Mouse (Mus musculus) heart, embryonic 10.5 days (tissue): Measurements from ENCODE around the gene Matk. TPM values are rescaled to one million over a fixed set of nuclear protein-coding genes. Genes with fewer than 3 reads are reported as not detected.

ENCODE experiments used
- DNase-seq: peaks from one replicate; pipeline ENCODE4 v3.0.0-alpha.2; 2017; ENCODE audit warnings: low spot score
- H3K27ac ChIP-seq: fragments of 300-500 bp; sonication (generic); 2 replicates; pipeline ENCODE4 v1.5.1; 2016; ENCODE audit warnings: mild to moderate bottlenecking
- H3K27me3 ChIP-seq: fragments of 300-500 bp; sonication (generic); 2 replicates; pipeline ENCODE4 v1.6.1; 2016; ENCODE audit warnings: mild to moderate bottlenecking; ENCODE audit not compliant: poor library complexity, insufficient read depth, severe bottlenecking
- H3K36me3 ChIP-seq: fragments of 300-500 bp; sonication (generic); 2 replicates; pipeline ENCODE4 v1.6.1; 2016; ENCODE audit warnings: mild to moderate bottlenecking, moderate library complexity
- H3K4me1 ChIP-seq: fragments of 300-500 bp; sonication (generic); 2 replicates; pipeline ENCODE4 v1.6.1; 2016; ENCODE audit warnings: mild to moderate bottlenecking
- H3K4me3 ChIP-seq: fragments of 300-500 bp; sonication (generic); 2 replicates; pipeline ENCODE4 v1.5.1; 2016; ENCODE audit warnings: mild to moderate bottlenecking, moderate library complexity
- H3K9me3 ChIP-seq: fragments of 300-500 bp; sonication (generic); 2 replicates; pipeline ENCODE4 v1.6.1; 2016; ENCODE audit warnings: mild to moderate bottlenecking, moderate library complexity
- WGBS: fragments of 180-500 bp; shearing (Covaris S2); methylation state at CpG from one replicate; pipeline ENCODE4 v1.1.7; 2016; 5-methylcytosine and 5-hydroxymethylcytosine counted together
- polyA plus RNA-seq: library from polyadenylated mRNA; unstranded; fragments of >200 nt; fragmentation: Nextera tagmentation; extraction: Ambion mirVana; gene quantifications from 2 replicates; pipeline ENCODE4 v1.2.1, GENCODE M21; 2016

Gene Matk
- polyA plus RNA-seq, 1 experiment from 2014 or later, result 2.2 TPM

DNA sequence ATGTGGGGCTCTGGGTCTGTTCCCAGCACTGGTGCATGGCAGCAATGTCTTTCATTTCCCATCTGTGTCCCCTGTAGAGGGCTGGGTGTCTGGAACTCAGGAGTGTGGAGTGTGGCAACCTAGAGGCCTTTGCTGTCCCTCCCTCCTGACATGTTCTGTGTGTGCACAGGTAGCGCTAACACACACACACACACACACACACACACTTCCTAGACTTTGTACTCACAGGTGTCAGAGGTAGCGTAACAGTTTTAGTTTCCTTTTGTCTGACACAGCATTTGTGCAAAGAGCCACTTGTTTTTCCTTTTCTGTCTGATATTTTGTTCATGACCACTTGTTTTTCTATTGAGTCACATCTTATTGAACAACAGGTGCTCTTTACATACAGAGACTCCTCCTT lies 4.9 kb upstream of the Matk start:
- peaks cover 35% of the 10 kb centered on the region for H3K4me1 ChIP-seq
- H3K27ac ChIP-seq, result no peak overlapping the region
- H3K4me3 ChIP-seq, result no peak overlapping the region
- no peak for DNase-seq
- H3K36me3 ChIP-seq, result no peaks in the 10 kb centered on the region
- no peaks in the 10 kb centered on the region for H3K9me3 ChIP-seq
- 98% methylated on average over 2 of the region's 2 CpGs for WGBS
- peaks cover 86% of the 10 kb centered on the region for H3K27me3 ChIP-seq

DNA sequence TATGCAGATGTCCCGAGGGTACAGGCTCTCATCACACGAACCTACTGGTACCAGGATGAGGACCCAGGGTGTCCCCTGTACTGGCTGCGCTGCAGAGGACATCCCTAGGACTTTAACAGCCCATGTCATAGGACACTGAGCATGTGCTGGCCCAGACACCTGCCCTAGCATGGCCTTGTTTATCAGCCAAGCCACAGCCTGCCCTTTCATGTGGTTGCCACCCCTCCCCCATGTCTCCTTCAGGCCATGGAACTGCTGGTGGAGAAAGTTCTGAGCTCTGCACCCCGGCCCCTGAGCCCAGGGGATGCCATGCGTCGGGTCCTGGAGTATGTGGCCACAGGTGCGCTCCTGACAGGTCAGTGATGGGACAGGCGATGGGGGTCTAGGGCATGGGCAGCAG lies 3.3 kb upstream of the Matk start:
- peaks cover 37% of the 10 kb centered on the region for H3K4me1 ChIP-seq
- no peaks in the 10 kb centered on the region for H3K9me3 ChIP-seq
- no peak for DNase-seq
- H3K4me3 ChIP-seq, result no peak overlapping the region
- H3K27me3 ChIP-seq, result peaks cover 86% of the 10 kb centered on the region
- no peaks in the 10 kb centered on the region for H3K36me3 ChIP-seq
- H3K27ac ChIP-seq, result no peak overlapping the region
- 82% methylated on average over 8 of the region's 8 CpGs for WGBS

DNA sequence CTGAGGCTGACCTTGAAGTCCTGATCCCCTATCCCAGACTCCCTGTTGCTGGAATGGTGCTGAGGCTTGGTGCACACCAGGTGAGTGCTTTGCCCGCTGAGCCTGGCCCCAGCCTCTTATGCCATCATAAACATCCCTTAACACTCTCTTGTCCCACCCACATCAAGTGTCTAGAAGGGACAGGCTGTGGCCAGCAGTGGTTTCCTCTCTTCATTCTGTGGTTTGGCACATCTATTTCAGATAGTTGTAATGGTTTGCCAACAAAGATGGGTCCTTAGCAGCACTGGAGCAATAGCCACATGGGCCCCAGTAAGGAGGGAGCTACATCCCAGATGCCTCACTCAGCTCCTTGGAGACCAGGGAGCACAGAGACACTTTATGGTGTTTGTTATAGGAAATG lies 2.2 kb downstream of the Matk start:
- Histone ChIP-seq H3K27ac (no peak overlapping the region), H3K4me3 (no peak overlapping the region), H3K27me3 (peaks cover 92% of the 10 kb centered on the region), H3K9me3 (no peaks in the 10 kb centered on the region), H3K4me1 (peaks cover 28% of the 10 kb centered on the region), H3K36me3 (no peaks in the 10 kb centered on the region)
- DNase-seq, result no peak
- WGBS, result 53% methylated on average over 1 of the region's 1 CpGs

DNA sequence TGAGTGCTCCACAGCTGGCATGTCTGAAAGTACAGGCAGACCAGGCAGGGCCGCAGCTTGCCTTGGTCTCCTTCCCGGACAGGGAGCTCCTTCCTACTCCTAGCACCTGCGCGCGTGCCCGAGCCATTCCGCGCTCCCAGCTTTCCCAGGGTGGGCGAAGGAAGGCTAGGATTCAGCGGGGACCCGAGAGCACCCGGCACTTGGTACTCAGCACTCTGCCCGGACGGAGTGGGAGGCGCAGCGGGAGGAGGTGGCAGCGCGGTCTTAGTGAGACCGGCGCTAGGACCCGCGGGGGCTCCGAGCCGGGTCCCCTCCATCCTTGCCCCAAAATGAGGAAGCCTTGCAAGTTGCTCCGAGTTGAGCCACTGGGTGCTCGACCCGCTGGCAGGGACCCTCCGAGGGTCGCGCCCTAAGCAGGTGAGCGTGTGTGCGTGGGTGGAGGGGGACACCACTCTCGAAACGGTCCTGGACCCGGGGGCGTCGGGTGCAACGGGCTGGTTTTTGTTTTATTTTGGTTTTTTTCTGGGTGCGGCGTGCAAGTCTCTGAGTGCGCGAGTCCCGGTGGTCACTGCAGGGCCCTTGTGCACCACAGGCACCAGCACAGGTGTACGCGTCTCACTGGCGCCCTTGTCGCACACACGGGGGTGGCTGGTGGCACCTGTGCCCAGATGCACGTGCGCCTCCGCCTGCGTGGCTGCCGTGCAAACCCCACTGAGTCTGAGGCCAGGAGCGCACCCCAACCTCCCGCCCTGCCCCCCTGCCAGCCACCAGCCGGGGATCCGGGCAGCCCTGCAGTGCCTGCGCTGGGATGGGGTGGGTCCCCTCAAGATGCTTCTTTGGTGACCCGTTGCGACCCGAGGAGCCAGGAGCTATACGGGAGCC lies 4.7 kb downstream of the Matk start:
- H3K36me3 ChIP-seq, result peaks cover 9% of the 10 kb centered on the region; the same call in 1 of the 2 replicates
- WGBS, result 4% methylated on average over 62 of the region's 62 CpGs
- no peaks in the 10 kb centered on the region; the same call in 1 of the 2 replicates for H3K9me3 ChIP-seq
- H3K27me3 ChIP-seq, result peaks cover 78% of the 10 kb centered on the region
- no peak overlapping the region for H3K27ac ChIP-seq
- no peak for DNase-seq
- H3K4me3 ChIP-seq, result peak overlapping the region; percentile 56
- peaks cover 26% of the 10 kb centered on the region for H3K4me1 ChIP-seq

DNA sequence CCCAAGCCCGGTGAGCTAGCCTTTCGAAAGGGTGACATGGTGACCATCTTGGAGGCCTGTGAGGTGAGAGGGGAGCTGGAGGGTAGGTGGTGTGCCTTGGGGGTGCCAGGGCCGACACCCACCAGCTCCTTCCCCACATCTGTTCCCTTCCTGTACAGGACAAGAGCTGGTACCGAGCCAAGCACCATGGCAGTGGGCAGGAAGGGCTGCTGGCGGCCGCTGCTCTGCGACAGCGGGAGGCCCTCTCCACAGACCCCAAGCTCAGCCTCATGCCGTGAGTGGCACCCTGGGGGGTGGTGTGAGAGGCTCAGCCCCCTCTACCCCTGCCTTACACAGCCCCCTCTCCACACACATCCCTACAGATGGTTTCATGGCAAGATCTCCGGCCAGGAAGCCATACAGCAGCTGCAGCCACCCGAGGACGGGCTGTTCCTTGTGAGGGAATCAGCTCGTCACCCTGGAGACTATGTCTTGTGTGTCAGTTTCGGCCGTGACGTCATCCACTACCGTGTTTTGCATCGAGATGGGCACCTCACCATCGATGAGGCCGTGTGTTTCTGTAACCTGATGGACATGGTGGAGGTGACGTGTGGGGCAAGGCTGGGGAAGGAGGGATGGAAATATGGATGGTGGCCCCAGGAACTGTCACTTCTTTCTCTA lies 6.6 kb downstream of the Matk start:
- H3K27me3 ChIP-seq, result peaks cover 58% of the 10 kb centered on the region
- no peak overlapping the region for H3K27ac ChIP-seq
- 47% methylated on average over 21 of the region's 21 CpGs for WGBS
- peaks cover 23% of the 10 kb centered on the region for H3K4me1 ChIP-seq
- no peak overlapping the region for H3K4me3 ChIP-seq
- no peaks in the 10 kb centered on the region; the same call in 1 of the 2 replicates for H3K9me3 ChIP-seq
- DNase-seq, result no peak
- peaks cover 28% of the 10 kb centered on the region for H3K36me3 ChIP-seq

DNA sequence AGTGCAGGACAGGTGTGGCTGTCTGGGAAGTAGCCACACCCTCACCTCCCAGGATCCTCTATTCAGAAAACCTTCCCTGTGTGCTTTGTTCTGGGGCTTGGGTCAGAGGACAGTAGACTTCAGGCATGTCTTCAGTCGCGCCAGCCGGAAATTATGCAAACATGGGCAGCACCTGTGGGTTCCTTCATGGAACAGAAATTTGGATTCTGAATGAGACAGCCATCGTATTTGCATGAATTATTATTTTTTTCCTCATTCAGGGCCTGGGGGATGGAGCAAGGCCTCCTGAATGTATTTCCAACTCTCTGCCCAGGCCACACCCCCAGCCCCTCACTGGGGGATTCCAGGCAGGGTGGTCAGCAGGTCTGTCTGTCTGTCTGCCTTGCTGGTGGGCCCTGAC lies 8.3 kb downstream of the Matk start:
- DNase-seq, result no peak
- WGBS, result 83% methylated on average over 4 of the region's 4 CpGs
- no peaks in the 10 kb centered on the region; the same call in 1 of the 2 replicates for H3K9me3 ChIP-seq
- no peak overlapping the region for H3K4me3 ChIP-seq
- no peak overlapping the region for H3K27ac ChIP-seq
- H3K36me3 ChIP-seq, result peaks cover 42% of the 10 kb centered on the region
- H3K4me1 ChIP-seq, result peaks cover 30% of the 10 kb centered on the region
- peaks cover 49% of the 10 kb centered on the region for H3K27me3 ChIP-seq

DNA sequence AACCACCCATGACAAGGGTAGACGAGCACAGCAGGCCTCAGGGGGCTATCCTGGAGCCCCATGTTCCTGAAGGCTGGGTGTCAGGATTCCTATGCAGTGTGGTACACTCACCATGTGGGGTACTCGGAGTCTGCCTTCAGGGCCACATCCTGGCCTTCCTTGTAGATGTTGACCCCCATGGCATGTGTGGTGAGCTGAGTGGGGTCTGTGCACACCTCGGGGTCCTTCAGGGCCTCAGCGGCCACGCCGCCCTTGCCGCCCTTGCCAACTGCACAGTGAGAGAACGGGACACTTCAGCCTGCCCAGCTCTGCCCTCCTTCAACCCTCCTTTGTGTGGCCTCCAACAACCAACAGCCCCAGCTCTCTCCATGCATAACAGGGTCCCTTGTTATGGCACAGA lies 12.8 kb downstream of the Matk start:
- no peak for DNase-seq
- Histone ChIP-seq H3K36me3 (peaks cover 51% of the 10 kb centered on the region), H3K4me3 (peak overlapping the region; percentile 73), H3K9me3 (no peaks in the 10 kb centered on the region; the same call in 1 of the 2 replicates), H3K27me3 (peaks cover 4% of the 10 kb centered on the region), H3K4me1 (peaks cover 22% of the 10 kb centered on the region), H3K27ac (0 out of 2 replicates have a peak overlapping the region, but pooled peaks have one; percentile 31)
- 91% methylated on average over 8 of the region's 8 CpGs for WGBS

DNA sequence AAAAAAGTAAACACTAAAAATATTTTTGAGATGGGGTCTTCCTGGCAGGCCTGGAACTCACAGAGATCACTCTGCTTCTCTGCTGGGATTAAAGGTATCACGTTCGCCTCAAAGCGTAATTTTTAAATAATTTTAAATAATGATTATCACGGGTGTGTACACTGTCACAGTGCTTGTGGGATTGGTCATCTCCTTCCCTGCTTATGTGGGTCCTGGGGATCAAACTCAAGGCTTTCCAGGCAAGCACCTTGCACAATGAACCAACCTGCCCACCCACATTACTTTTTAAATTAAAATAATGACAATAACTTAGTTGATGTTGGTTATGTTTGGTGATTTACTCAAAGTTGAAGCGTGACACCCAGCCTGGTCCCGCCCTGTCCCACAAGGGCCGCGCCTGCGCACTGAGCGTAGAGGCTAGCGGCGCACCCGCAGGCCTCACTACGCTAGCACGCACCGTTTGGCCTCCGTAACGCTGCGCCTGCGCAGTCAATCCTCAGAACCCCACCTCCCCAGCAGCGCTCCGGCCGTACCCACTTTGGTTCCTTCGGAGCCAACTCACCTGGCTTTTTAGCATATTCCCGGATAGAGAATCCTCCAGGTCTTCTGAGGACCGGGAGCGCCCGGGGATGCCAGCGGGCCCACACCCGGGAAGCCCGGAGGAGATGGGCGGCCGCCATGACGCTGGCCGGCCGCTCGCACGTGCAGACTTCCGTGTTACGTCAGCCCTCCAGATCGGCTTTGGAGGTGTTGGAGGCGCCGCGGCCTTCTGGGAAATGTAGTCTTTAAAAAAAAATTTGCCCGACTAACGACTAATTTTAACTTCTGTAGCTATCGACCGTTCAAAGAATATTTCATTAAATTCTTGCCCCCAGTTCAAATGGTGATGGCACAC lies 13.7 kb downstream of the Matk start, which contains the start of the genes Mrpl54 and Apba3:
TSS of gene Mrpl54 (minus strand) at position 724 of the 895 bp plus-strand sequence.
TSS of gene Apba3 (plus strand) at position 750 of the 895 bp plus-strand sequence.
- Histone ChIP-seq H3K9me3 (no peaks in the 10 kb centered on the region), H3K27ac (peak within 1 kb of the TSS; percentile 99), H3K4me3 (peak within 1 kb of the TSS; percentile 73), H3K4me1 (peaks cover 22% of the 10 kb centered on the region), H3K36me3 (peaks cover 60% of the 10 kb centered on the region), H3K27me3 (no peaks in the 10 kb centered on the region)
- peak; percentile 98 for DNase-seq
- 1% methylated on average over 48 of the region's 48 CpGs for WGBS

DNA sequence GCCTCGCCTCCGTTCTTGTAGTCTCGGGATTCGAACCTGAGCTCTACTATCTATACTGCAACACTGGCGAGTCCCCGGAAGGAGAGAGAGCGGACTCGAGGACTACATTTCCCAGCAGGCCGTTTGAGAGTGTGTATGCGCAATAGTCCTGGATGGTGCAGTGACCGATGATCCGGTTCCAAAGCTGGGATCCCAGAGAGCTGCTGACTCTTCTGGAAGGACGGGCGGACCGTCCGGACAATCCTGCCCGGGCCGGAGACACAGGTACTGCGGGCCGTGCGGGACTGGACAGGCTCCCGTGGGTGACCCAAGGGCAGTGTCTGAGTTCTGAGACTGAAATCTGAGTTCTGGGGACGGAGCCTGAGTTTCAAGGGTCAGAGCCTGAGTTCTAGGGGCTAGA lies 15.3 kb downstream of the Matk start:
- peak; percentile 95 for DNase-seq
- H3K4me3 ChIP-seq, result peak overlapping the region; percentile 71
- no peaks in the 10 kb centered on the region for H3K27me3 ChIP-seq
- peaks cover 22% of the 10 kb centered on the region for H3K4me1 ChIP-seq
- H3K9me3 ChIP-seq, result no peaks in the 10 kb centered on the region
- peaks cover 61% of the 10 kb centered on the region for H3K36me3 ChIP-seq
- 3% methylated on average over 23 of the region's 23 CpGs for WGBS
- peak overlapping the region; percentile 86 for H3K27ac ChIP-seq

DNA sequence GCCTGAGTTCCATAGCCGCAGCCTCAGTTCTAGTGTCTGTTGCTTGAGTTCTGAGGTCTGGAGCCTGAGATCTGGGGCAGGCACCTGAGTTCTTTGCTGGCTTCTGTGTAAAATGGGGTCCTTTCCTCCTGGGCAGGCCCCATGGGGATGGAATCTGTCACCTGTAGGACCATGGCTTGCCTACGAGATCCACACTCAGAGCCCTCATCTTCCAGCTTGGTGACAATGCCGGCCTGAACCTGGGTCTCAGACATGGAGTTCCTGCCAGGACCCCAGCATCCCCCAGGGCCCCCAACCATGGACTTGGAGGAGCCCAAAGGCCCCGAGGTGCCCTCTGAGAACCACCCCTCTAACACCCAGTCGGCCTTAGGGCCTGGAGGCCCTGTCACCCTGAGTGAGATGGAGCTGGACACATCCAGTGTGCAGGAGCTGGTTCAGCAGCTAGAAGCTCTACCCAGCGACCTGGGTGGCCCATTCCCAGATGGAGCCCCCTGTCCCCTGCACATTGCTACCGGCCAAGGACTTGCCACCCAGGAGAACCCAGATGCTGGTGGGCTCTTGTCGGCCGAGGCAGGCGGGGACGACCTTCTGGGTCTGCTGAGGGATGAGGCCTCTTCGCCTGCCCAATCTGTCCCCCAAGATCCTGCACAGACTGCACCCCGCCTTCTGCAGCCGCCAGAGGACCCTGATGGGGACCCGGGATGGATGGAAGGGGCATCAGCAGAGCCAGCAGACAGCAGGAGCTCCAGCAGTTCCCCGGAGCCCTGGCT lies 16.1 kb downstream of the Matk start:
- no peak for DNase-seq
- Histone ChIP-seq H3K4me1 (peaks cover 17% of the 10 kb centered on the region), H3K4me3 (peak overlapping the region; percentile 71), H3K36me3 (peaks cover 61% of the 10 kb centered on the region), H3K27me3 (no peaks in the 10 kb centered on the region), H3K27ac (peak overlapping the region; percentile 86), H3K9me3 (no peaks in the 10 kb centered on the region)
- WGBS, result 82% methylated on average over 16 of the region's 16 CpGs

DNA sequence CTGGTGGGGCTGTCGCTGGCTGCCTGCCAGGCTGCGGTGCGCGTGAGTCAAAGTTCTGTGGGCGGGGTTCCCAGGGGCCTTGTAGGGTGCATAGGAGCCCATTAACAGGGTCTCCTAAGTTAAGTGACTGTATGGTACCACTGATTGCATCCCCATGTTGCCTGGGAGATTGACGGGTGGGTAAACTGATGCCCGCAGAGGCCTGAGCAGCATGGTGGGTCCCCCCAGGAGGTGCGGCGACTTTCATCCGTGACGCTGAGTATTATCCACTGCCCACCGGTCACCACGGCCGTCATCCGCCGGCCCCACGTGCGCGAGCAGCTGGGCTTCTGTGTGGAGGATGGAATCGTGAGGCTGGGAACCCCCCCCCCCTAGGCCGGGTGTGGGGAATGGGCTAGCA lies 19.6 kb downstream of the Matk start:
- H3K4me1 ChIP-seq, result peaks cover 14% of the 10 kb centered on the region
- peaks cover 45% of the 10 kb centered on the region for H3K36me3 ChIP-seq
- H3K27ac ChIP-seq, result no peak overlapping the region
- 0 out of 2 replicates have a peak, but pooled peaks cover 11% of the 10 kb centered on the region for H3K27me3 ChIP-seq
- H3K4me3 ChIP-seq, result no peak overlapping the region
- DNase-seq, result no peak
- no peaks in the 10 kb centered on the region for H3K9me3 ChIP-seq
- 95% methylated on average over 21 of the region's 21 CpGs for WGBS

DNA sequence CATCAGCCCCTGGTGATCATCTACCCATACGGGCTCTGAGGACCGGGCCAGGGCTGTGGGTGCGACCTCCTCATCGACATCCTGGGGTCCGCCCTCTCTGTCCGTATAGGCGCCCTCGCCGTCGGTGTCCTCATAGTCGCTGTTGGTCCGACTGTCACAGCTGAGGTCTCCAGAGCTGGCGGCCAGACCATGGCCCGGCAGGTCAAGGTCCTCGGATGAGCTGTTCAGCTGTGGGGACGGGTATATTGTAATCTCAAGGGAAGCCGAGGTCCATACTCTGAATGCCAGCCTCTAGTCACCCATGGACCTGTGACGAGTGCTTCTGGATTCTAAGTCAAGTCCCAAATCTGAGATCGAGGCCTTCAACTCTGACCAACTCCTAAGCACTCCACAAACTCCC lies 21.1 kb downstream of the Matk start:
- peaks cover 9% of the 10 kb centered on the region for H3K4me1 ChIP-seq
- H3K27ac ChIP-seq, result no peak overlapping the region
- WGBS, result 93% methylated on average over 19 of the region's 19 CpGs
- peaks cover 45% of the 10 kb centered on the region for H3K36me3 ChIP-seq
- no peak for DNase-seq
- H3K9me3 ChIP-seq, result no peaks in the 10 kb centered on the region
- no peak overlapping the region for H3K4me3 ChIP-seq
- peaks cover 23% of the 10 kb centered on the region for H3K27me3 ChIP-seq
